Mouse (Mus musculus) liver, adult (tissue): Measurements from ENCODE around the gene Tex261.

ENCODE experiments used
- GATA4 ChIP-seq: IDR thresholded peaks from 2 replicates; pipeline ENCODE4 v1.6.1; 2014; ENCODE audit warnings: mild to moderate bottlenecking, low read length; ENCODE audit not compliant: insufficient replicate concordance

Tex261 gene

GRCm38 (mm10) chr6:83775638-83776293 lies at the start of gene Tex261:
TSS of gene Tex261 (minus strand) at chr6:83775813.
- peak; percentile 15; the same call in 1 of the 2 replicates for TF ChIP-seq GATA4

DNA sequence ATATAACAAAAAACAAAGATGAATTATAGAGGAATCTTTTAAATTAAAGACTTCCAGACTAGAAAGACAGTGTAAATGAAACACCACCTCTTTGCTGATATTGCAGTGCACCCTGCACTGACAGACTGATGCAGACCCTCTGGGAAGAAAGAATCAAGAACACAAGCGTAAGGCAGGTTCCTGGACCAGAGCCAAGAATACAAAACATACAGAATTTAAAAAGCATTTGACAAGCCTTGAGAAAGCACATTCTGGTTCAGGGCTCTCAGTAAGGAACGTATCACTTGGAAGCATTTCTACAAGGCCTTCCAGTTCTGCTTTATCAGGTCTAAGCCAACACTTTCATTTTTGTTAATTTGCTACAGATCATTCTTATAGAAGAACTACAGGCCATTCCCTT lies 46.2 kb upstream of the Tex261 start:
- no peak for TF ChIP-seq GATA4

- TF ChIP-seq GATA4 = no peak
Measured at GRCm38 (mm10) chr6:83820727-83821515, 45.3 kb upstream of the Tex261 start.

- no peak for TF ChIP-seq GATA4
Measured at GRCm38 (mm10) chr6:83818996-83819395, 43.4 kb upstream of the Tex261 start.

DNA sequence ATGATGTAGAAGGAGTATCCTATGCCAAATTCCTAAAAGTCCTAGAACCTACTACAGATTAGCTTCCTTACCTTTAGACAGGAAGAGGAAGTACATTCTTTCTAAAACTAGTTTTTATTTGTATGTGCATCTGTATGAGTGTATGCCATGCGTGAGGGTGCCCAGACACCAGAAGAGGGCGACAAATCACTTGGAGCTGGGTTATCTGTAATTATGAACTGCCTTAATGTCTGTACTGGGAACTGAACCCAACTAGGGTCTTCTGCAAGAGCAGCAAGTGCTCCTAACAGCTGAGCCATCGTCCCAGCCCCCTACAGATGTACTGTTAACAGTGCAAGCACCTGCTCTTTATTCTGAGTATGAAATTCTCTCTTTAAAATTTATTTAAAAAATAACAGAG lies 40.2 kb upstream of the Tex261 start:
- no peak for TF ChIP-seq GATA4

GRCm38 (mm10) chr6:83802846-83803245 lies 27.2 kb upstream of the Tex261 start:
- no peak for TF ChIP-seq GATA4

GRCm38 (mm10) chr6:83802033-83802432 lies 26.4 kb upstream of the Tex261 start:
- no peak for TF ChIP-seq GATA4

- no peak for TF ChIP-seq GATA4
Measured at GRCm38 (mm10) chr6:83796686-83797085, 21.1 kb upstream of the Tex261 start.

- peak; percentile 60; the same call in 1 of the 2 replicates for TF ChIP-seq GATA4
Measured at GRCm38 (mm10) chr6:83795492-83795900, 19.9 kb upstream of the Tex261 start.

GRCm38 (mm10) chr6:83794760-83795296 lies 19.2 kb upstream of the Tex261 start, which contains the start of gene Nagk:
TSS of gene Nagk (plus strand) at chr6:83794982.
- TF ChIP-seq GATA4 = peak; percentile 23; the same call in 1 of the 2 replicates

DNA sequence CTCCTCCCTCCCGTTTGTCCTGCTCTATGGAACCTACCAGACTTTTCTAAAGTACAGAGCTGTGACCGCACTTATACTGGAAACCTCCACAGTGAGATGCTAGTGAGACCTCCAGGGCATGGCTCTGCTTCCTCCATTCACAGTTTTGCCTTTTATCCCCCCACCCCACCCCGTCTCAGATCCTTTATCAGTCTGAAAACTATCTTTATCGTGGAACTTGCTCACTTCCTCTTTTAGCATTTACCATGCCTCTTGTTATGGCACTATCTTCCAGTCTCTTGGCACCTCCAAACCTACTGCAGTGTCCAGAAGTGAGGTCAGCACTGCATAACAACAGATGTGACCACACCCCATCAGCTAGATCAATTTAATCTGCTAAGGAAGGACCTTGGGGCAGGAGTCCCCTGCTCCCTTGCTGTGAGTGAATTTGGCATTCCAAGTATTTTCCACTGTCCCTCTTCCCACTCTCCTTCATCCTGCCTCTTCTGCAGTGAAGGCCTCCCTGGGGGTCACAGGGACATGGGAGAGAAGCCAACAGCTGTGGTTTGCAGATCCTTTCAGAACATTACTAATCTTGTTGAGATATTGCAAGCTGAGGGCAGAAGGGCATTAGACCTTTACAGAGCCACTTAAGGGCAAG lies 15.8 kb upstream of the Tex261 start:
- no peak for TF ChIP-seq GATA4

DNA sequence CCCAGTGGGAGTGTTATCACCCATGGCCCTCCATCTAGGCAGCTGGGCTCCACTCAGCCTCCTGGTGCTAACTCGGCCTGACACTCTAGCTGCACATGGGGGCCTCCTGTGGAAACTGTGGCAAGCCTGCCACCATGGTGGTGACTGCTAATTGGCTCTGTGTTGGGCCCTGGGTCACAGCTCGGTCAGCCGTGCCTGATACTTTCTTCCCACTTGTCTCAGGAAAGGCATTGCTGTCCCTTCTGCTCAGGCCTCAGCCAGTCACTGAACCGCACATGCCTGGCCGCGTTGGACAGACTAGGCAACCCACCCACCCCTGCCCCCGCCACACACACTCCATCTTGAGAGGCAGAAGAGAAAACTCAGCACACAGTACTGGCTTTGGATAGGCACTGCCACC lies 12.9 kb upstream of the Tex261 start:
- no peak for TF ChIP-seq GATA4

DNA sequence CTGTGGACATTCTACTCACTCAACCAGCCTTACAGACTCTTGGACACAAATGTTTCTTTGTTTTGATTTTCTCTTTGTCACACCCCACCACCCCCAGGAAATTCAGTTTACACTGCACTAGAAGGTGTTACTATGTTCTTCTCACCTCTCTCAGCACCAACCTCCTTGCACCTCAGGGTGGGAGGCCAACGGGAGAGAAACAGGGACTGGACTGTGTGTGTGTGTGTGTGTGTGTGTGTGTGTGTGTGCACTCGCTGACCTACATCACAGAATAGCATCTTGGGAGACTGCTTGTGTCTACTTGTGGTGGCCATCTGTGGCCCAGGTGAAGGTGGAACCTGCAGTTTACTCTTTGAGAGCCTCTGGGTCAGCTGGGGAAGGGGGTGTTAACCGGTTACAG lies 10.8 kb upstream of the Tex261 start:
- no peak for TF ChIP-seq GATA4

DNA sequence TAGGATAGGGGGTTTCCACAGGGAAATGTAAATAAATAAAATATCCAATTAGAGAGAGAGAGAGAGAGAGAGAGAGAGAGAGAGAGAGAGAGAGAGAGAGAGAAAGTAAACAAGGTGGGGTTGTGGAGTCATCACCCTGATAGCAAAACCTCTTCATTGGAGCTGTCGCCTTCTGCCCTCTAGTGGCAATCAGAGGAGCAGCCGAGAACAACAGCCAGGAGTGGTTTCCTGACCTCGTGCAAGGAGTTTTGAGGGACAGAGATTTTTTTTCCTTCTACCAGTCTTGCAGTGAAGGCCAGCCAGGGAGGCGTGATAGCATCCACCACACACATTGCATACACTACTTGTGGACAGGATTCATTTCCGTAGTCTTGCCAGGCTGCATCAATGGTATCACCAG lies 3.4 kb upstream of the Tex261 start:
- no peak for TF ChIP-seq GATA4

DNA sequence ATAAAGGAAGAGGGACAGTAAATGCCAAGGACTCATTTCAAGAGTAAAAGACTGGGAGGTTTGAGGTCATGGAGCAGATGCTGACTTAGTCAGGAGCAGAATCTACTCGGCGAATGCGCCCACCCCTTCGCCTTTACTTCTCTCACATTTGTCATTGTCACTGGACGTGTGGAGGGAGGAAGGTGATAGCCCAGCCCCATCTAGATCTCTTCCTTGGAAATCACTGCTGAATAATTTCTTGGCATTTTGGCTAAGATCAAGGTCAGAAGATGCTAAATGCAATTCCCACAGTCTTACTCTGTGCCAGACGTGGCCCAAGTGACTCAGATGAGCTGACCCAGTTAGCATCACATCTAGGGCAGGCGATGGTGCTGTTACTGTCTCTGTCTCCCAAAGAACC lies 2.7 kb upstream of the Tex261 start:
- TF ChIP-seq GATA4 = no peak
